Mouse (Mus musculus) gastrocnemius, adult 18-20 months (tissue): ENCODE data around the gene Synm. TPM values are rescaled to one million over a fixed set of nuclear protein-coding genes. Genes with fewer than 3 reads are reported as not detected.

Source experiments
- DNase-seq: peaks from one replicate; pipeline ENCODE4 v3.0.0; 2021; ENCODE audit warnings: low spot score
- microRNA-seq: library from miRNA; unstranded; fragments of <30 nt; microRNA quantifications from one replicate; pipeline ENCODE4 v1.2.0, GENCODE M21; 2021
- total RNA-seq, 2 experiments: library from RNA; stranded (reverse); gene quantifications; 2 replicates each; pipeline ENCODE4 v1.2.3; 2021

The Synm gene
- total RNA-seq, 2 experiments from 2014 or later: 384 to 452 TPM

GRCm38 (mm10) chr7:67700846-67701245 is 58.7 kb downstream of the Synm start:
- peak; percentile 76 for DNase-seq

GRCm38 (mm10) chr7:67699301-67699700 is 60.2 kb downstream of the Synm start:
- DNase-seq: no peak

GRCm38 (mm10) chr7:67697892-67698630 is 61.5 kb downstream of the Synm start:
- no peak for DNase-seq

GRCm38 (mm10) chr7:67695906-67696305 is 63.6 kb downstream of the Synm start:
- no peak for DNase-seq

GRCm38 (mm10) chr7:67692791-67693538 is 66.6 kb downstream of the Synm start:
- DNase-seq: no peak

GRCm38 (mm10) chr7:67692141-67692540 is 67.4 kb downstream of the Synm start:
- no peak for DNase-seq

- peak; percentile 70 for DNase-seq
Measured at GRCm38 (mm10) chr7:67691036-67691435, 68.5 kb downstream of the Synm start.

- no peak for DNase-seq
Measured at GRCm38 (mm10) chr7:67689793-67690192, 69.7 kb downstream of the Synm start.

GRCm38 (mm10) chr7:67688281-67688680 is 71.3 kb downstream of the Synm start:
- no peak for DNase-seq

- DNase-seq: no peak
Measured at GRCm38 (mm10) chr7:67686545-67686944, 73.0 kb downstream of the Synm start.

- no peak for DNase-seq
Measured at GRCm38 (mm10) chr7:67683006-67683405, 76.5 kb downstream of the Synm start.

GRCm38 (mm10) chr7:67681078-67681477 is 78.5 kb downstream of the Synm start:
- DNase-seq: no peak

Small RNA genes within 50 kb of the gene (microRNA-seq; reads per million reads assigned to microRNA genes)
- not detected for gene Gm23844

Other genes starting within 250 kb of the Synm start
- gene Lrrc28, start 114.5 kb downstream of the Synm start, total RNA-seq: 10 to 100 TPM; 18.2 to 26.1 TPM
- 10 to 100 TPM; 18.6 to 19.2 TPM for gene Ttc23, start 112.3 kb downstream of the Synm start, total RNA-seq
- gene Igf1r, start 193.1 kb upstream of the Synm start, total RNA-seq: 1 to 10 TPM; 6.9 to 8.1 TPM